Mouse (Mus musculus): ENCODE data around the gene Dctn3. TPM values are rescaled to one million over a fixed set of nuclear protein-coding genes. Genes with fewer than 3 reads are reported as not detected.

Dctn3 gene
- polyA plus RNA-seq, 1 experiment from 2014 or later: 123 TPM

DNA sequence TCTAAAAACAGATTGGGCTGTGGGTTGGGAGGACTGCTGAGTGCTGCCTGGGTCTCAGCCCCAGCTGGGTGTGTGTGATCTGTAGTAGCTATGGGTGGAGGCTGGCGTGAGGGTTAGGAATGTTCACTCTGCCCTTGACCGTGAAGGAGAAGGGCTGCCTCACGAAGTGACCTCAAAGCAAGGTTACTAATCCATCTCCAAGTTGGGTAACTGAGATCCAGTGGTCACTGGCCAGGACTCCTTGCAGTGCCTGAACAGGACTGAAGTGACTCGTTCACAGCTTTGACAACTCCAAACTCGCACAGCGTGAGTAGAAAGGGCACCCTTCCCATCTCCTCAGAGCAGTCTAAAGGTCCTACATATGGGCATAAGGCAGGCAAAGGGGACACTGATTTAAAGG lies 44.1 kb downstream of the Dctn3 start:
- Histone ChIP-seq H3K4me1 (replicated peaks; ENCODE audit: control insufficient read depth, insufficient read depth, low read length) (peaks cover 46% of the 10 kb centered on the region), H3K27ac (ENCODE audit: low read depth) (no peak overlapping the region), H3K9ac (ENCODE audit: low read length) (no peak overlapping the region), H3K36me3 (ENCODE audit: control insufficient read depth, insufficient read depth, low read length) (no peaks in the 10 kb centered on the region), H3K9me3 (ENCODE audit: control insufficient read depth, low read length) (no peaks in the 10 kb centered on the region), H3K4me3 (ENCODE audit: low read depth, low read length) (no peak overlapping the region), H3K27me3 (replicated peaks; ENCODE audit: control insufficient read depth, insufficient read depth, low read length) (0 out of 2 replicates have a peak, but pooled peaks cover 3% of the 10 kb centered on the region), H3K4me2 (ENCODE audit: low read length) (no peak overlapping the region)
- DNase-seq (ENCODE audit: low spot score) (no peak), ATAC-seq (replicated peaks; ENCODE audit: low FRiP score, low TSS enrichment, low read depth) (no peak)
- 70% methylated on average over 6 of the region's 6 CpGs for WGBS

DNA sequence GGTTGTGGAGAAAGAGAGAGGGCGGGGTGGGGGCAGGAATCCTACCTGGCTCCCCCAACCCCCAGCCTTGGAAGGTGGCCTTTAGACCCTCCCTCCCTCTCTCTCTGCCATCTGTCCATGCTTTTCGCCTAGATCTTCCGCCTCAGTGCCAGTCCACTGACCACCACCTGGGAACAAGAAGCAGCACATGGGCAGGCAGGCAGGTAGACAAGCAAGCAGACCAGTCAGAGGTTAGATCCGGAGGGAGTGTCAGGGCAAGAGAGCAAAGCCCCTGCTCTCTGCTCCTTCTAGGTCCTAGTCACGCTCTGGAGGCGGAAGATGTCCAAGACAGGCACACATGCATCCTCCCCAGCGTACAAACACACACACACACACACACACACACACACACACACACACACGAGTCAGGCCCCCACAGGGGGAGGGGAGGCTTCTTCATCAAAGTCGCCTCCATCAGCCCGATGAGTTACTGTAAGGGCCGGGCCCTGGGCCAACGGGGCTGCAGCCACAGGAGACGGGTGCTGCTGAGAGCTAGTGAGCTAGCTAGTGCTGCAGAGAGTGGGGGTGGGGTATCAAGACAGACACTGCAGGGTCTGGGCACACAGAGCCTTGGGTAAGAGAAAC lies 45.9 kb downstream of the Dctn3 start:
- peaks cover 47% of the 10 kb centered on the region for H3K4me1 ChIP-seq (replicated peaks; ENCODE audit: control insufficient read depth, insufficient read depth, low read length)
- WGBS: 44% methylated on average over 13 of the region's 13 CpGs
- no peak overlapping the region for H3K4me3 ChIP-seq (ENCODE audit: low read depth, low read length)
- H3K4me2 ChIP-seq (ENCODE audit: low read length): no peak overlapping the region
- H3K36me3 ChIP-seq (ENCODE audit: control insufficient read depth, insufficient read depth, low read length): no peaks in the 10 kb centered on the region
- ATAC-seq (replicated peaks; ENCODE audit: low FRiP score, low TSS enrichment, low read depth): no peak; the same call in 1 of the 2 replicates
- DNase-seq (ENCODE audit: low spot score): no peak
- no peak overlapping the region for H3K27ac ChIP-seq (ENCODE audit: low read depth)
- H3K27me3 ChIP-seq (replicated peaks; ENCODE audit: control insufficient read depth, insufficient read depth, low read length): 0 out of 2 replicates have a peak, but pooled peaks cover 3% of the 10 kb centered on the region
- H3K9me3 ChIP-seq (ENCODE audit: control insufficient read depth, low read length): no peaks in the 10 kb centered on the region
- no peak overlapping the region for H3K9ac ChIP-seq (ENCODE audit: low read length)

DNA sequence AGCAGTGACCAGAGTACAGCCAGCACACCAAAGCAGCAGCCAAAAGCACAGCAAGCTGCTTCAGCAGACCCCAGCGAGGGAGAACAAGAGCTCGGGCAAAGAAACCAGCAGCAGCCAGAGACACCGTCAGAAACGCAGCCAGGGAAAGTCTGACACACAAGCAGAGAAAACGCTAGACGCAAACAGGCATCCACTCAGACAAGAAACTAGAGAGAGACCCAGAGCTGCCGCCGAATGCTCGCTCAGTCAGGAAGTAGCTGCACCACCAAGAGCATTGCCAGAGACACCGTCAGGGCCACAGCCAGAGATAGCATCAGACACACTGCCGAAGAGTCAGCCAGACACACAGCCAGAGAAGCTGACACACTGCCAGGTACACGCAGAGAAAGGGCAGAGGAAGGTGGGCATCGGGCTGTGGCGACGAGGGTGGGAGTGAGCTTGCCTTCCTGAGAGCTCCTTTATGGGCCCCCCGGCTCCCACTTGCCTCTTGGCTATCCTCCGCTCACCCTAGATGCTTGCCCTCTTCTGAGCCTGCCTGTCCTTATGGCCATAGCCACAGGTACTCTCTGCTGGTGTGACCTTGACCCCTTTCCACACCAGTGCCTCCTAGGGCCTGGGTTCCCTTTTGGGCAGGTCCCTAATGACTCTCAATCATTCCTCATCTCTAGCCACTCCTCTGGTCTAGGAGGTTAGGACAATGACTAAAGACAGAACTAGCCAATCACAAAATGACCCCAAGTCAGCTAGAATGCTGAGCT lies 46.5 kb downstream of the Dctn3 start:
- H3K4me2 ChIP-seq (ENCODE audit: low read length): no peak overlapping the region
- WGBS: 47% methylated on average over 17 of the region's 17 CpGs
- no peak overlapping the region for H3K9ac ChIP-seq (ENCODE audit: low read length)

DNA sequence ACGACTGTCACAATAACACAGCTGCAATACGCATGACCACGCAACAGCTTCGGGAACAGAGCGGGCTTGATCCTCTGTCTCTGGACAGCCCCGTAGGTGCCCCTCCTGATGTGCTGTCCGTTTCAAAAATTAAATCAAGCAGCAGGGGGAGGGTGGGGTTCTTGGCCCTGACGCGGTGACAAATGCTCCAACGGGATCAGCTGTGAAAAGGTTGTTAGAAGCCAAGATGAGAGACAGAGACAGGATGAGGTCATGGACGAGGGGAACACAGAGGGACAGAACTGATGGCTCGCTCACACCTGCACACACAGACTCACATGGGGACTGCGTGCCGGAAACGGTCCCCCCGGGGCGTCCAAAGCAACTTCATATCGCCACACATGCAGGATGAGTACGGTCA lies 49.8 kb downstream of the Dctn3 start:
- Histone ChIP-seq H3K27me3 (replicated peaks; ENCODE audit: control insufficient read depth, insufficient read depth, low read length) (0 out of 2 replicates have a peak, but pooled peaks cover 3% of the 10 kb centered on the region), H3K36me3 (ENCODE audit: control insufficient read depth, insufficient read depth, low read length) (no peaks in the 10 kb centered on the region), H3K4me3 (ENCODE audit: low read depth, low read length) (no peak overlapping the region), H3K27ac (ENCODE audit: low read depth) (no peak overlapping the region), H3K9ac (ENCODE audit: low read length) (no peak overlapping the region), H3K9me3 (ENCODE audit: control insufficient read depth, low read length) (no peaks in the 10 kb centered on the region), H3K4me1 (replicated peaks; ENCODE audit: control insufficient read depth, insufficient read depth, low read length) (peaks cover 33% of the 10 kb centered on the region), H3K4me2 (ENCODE audit: low read length) (no peak overlapping the region)
- WGBS: 70% methylated on average over 19 of the region's 19 CpGs
- no peak for DNase-seq (ENCODE audit: low spot score)
- no peak for ATAC-seq (replicated peaks; ENCODE audit: low FRiP score, low TSS enrichment, low read depth)

More for the DNA sequence above, 46.5 kb downstream of the Dctn3 start:
- Histone ChIP-seq H3K9me3 (ENCODE audit: control insufficient read depth, low read length) (no peaks in the 10 kb centered on the region), H3K4me1 (replicated peaks; ENCODE audit: control insufficient read depth, insufficient read depth, low read length) (peaks cover 51% of the 10 kb centered on the region), H3K27me3 (replicated peaks; ENCODE audit: control insufficient read depth, insufficient read depth, low read length) (0 out of 2 replicates have a peak, but pooled peaks cover 3% of the 10 kb centered on the region), H3K27ac (ENCODE audit: low read depth) (no peak overlapping the region), H3K36me3 (ENCODE audit: control insufficient read depth, insufficient read depth, low read length) (no peaks in the 10 kb centered on the region), H3K4me3 (ENCODE audit: low read depth, low read length) (no peak overlapping the region)
- DNase-seq (ENCODE audit: low spot score) (no peak), ATAC-seq (replicated peaks; ENCODE audit: low FRiP score, low TSS enrichment, low read depth) (no peak)

- ATAC-seq (replicated peaks; ENCODE audit: low FRiP score, low TSS enrichment, low read depth): no peak
- H3K4me1 ChIP-seq (replicated peaks; ENCODE audit: control insufficient read depth, insufficient read depth, low read length): peaks cover 32% of the 10 kb centered on the region
- H3K36me3 ChIP-seq (ENCODE audit: control insufficient read depth, insufficient read depth, low read length): no peaks in the 10 kb centered on the region
- H3K4me3 ChIP-seq (ENCODE audit: low read depth, low read length): no peak overlapping the region
- 0 out of 2 replicates have a peak, but pooled peaks cover 3% of the 10 kb centered on the region for H3K27me3 ChIP-seq (replicated peaks; ENCODE audit: control insufficient read depth, insufficient read depth, low read length)
- no peaks in the 10 kb centered on the region for H3K9me3 ChIP-seq (ENCODE audit: control insufficient read depth, low read length)
- WGBS: 41% methylated on average over 8 of the region's 8 CpGs
- no peak overlapping the region for H3K9ac ChIP-seq (ENCODE audit: low read length)
- DNase-seq (ENCODE audit: low spot score): no peak
- no peak overlapping the region for H3K27ac ChIP-seq (ENCODE audit: low read depth)
- no peak overlapping the region for H3K4me2 ChIP-seq (ENCODE audit: low read length)
These were observed 50.4 kb downstream of the Dctn3 start for GRCm38 (mm10) chr4:41672522-41672963.

- Histone ChIP-seq H3K9ac (ENCODE audit: low read length) (no peak overlapping the region), H3K27me3 (replicated peaks; ENCODE audit: control insufficient read depth, insufficient read depth, low read length) (0 out of 2 replicates have a peak, but pooled peaks cover 2% of the 10 kb centered on the region), H3K36me3 (ENCODE audit: control insufficient read depth, insufficient read depth, low read length) (no peaks in the 10 kb centered on the region), H3K4me3 (ENCODE audit: low read depth, low read length) (no peak overlapping the region), H3K4me2 (ENCODE audit: low read length) (no peak overlapping the region), H3K4me1 (replicated peaks; ENCODE audit: control insufficient read depth, insufficient read depth, low read length) (peaks cover 27% of the 10 kb centered on the region), H3K9me3 (ENCODE audit: control insufficient read depth, low read length) (no peaks in the 10 kb centered on the region), H3K27ac (ENCODE audit: low read depth) (0 out of 2 replicates have a peak overlapping the region, but pooled peaks have one; percentile 16)
- DNase-seq (ENCODE audit: low spot score): no peak
- WGBS: 14% methylated on average over 8 of the region's 8 CpGs
- no peak; the same call in 1 of the 2 replicates for ATAC-seq (replicated peaks; ENCODE audit: low FRiP score, low TSS enrichment, low read depth)
These were observed 50.9 kb downstream of the Dctn3 start for GRCm38 (mm10) chr4:41671963-41672480.

DNA sequence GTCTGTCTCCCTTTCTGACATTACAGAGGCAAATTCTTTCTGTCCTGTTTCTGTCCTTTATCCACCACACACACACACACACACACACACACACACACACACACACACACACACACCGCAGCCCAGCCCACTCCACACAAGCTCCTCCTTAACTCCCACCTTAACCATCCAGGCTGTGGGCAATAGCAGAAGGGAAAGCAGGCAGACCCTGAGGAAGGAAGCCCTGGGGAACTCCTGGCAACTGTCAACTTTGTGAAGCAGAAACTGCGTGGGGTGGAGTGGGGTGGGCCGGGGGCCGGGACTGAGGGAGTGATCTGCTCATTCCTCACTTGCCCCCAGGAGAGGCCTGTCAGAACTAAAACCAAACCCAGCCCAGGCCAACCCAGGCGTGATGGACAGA lies 51.5 kb downstream of the Dctn3 start:
- Histone ChIP-seq H3K4me3 (ENCODE audit: low read depth, low read length) (no peak overlapping the region), H3K27ac (ENCODE audit: low read depth) (0 out of 2 replicates have a peak overlapping the region, but pooled peaks have one; percentile 16), H3K36me3 (ENCODE audit: control insufficient read depth, insufficient read depth, low read length) (no peaks in the 10 kb centered on the region), H3K9ac (ENCODE audit: low read length) (no peak overlapping the region), H3K9me3 (ENCODE audit: control insufficient read depth, low read length) (no peaks in the 10 kb centered on the region), H3K4me1 (replicated peaks; ENCODE audit: control insufficient read depth, insufficient read depth, low read length) (peaks cover 21% of the 10 kb centered on the region), H3K27me3 (replicated peaks; ENCODE audit: control insufficient read depth, insufficient read depth, low read length) (no peaks in the 10 kb centered on the region), H3K4me2 (ENCODE audit: low read length) (no peak overlapping the region)
- DNase-seq (ENCODE audit: low spot score): no peak
- WGBS: 29% methylated on average over 5 of the region's 5 CpGs
- peak; percentile 23; the same call in 1 of the 2 replicates for ATAC-seq (replicated peaks; ENCODE audit: low FRiP score, low TSS enrichment, low read depth)

- no peak overlapping the region for H3K4me2 ChIP-seq (ENCODE audit: low read length)
- H3K9me3 ChIP-seq (ENCODE audit: control insufficient read depth, low read length): no peaks in the 10 kb centered on the region
- H3K4me3 ChIP-seq (ENCODE audit: low read depth, low read length): no peak overlapping the region
- H3K36me3 ChIP-seq (ENCODE audit: control insufficient read depth, insufficient read depth, low read length): no peaks in the 10 kb centered on the region
- no peaks in the 10 kb centered on the region for H3K27me3 ChIP-seq (replicated peaks; ENCODE audit: control insufficient read depth, insufficient read depth, low read length)
- H3K9ac ChIP-seq (ENCODE audit: low read length): no peak overlapping the region
- 91% methylated on average over 18 of the region's 18 CpGs for WGBS
- ATAC-seq (replicated peaks; ENCODE audit: low FRiP score, low TSS enrichment, low read depth) (no peak), DNase-seq (ENCODE audit: low spot score) (no peak)
- peaks cover 19% of the 10 kb centered on the region for H3K4me1 ChIP-seq (replicated peaks; ENCODE audit: control insufficient read depth, insufficient read depth, low read length)
- no peak overlapping the region for H3K27ac ChIP-seq (ENCODE audit: low read depth)
These were observed 52.1 kb downstream of the Dctn3 start for GRCm38 (mm10) chr4:41670836-41671235.
